Mouse (Mus musculus): ENCODE data around the gene Timm13. TPM values are rescaled to one million over a fixed set of nuclear protein-coding genes. Genes with fewer than 3 reads are reported as not detected.
A peak's percentile ranks its signal among the peaks of the same experiment; 100 is the strongest.

The Timm13 gene
- polyA plus RNA-seq, 1 experiment from 2014 or later = 306 TPM

DNA sequence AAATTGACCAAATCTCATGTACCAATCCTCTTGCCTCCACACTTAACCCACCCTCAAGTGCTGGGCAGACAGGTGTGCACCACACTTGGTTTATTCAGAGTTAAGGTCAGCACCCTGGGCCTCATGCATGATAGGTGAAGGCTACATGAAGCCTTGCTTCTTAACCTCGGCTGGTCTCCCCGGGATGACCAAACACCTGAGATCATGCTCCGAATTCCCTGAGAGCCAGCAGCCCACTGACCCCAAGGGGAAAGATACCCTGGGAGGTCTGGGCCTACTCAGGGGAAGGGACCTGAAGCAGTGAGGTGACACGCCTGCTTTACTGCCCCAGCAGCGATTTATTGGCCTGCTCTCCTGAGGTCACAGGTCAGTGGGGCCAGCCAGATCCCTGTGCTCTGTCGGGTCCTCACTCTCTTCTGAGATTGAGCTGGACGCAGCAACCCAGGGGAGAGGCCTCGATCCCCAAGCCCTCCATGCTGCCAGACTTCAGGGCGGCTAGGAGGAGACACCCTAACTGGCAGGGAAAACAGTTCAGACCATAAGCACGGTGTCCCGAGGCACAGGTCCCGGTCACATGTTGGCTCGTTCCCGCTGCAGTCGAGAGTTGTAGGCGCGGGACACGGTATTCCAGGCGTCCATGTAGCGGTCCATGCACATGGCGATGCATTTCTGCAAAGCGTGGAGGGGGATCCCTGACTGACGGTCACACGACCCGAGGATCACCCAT is 1.0 kb downstream of the Timm13 start:
- Histone ChIP-seq H3K4me3 (peak overlapping the region; percentile 91), H3K9ac (peak overlapping the region; percentile 88), H3K4me1 (peaks cover 22% of the 10 kb centered on the region), H3K9me3 (no peaks in the 10 kb centered on the region), H3K4me2 (replicated peaks) (peak overlapping the region; percentile 97), H3K27me3 (peaks cover 5% of the 10 kb centered on the region; the same call in 1 of the 2 replicates), H3K27ac (no peak overlapping the region), H3K36me3 (peaks cover 51% of the 10 kb centered on the region)
- 10% methylated on average over 25 of the region's 25 CpGs for WGBS
- no peak for ATAC-seq (ENCODE audit: low FRiP score, low read depth)

GRCm38 (mm10) chr10:80899074-80899473 is 1.7 kb downstream of the Timm13 start:
- no peak for ATAC-seq (ENCODE audit: low FRiP score, low read depth)
- Histone ChIP-seq H3K4me2 (replicated peaks) (peak overlapping the region; percentile 97; the same call in 1 of the 2 replicates), H3K4me1 (peaks cover 22% of the 10 kb centered on the region), H3K27me3 (peaks cover 5% of the 10 kb centered on the region; the same call in 1 of the 2 replicates), H3K36me3 (peaks cover 45% of the 10 kb centered on the region), H3K27ac (no peak overlapping the region), H3K9me3 (no peaks in the 10 kb centered on the region), H3K4me3 (peak overlapping the region; percentile 91), H3K9ac (no peak overlapping the region)
- WGBS = 90% methylated on average over 8 of the region's 8 CpGs

GRCm38 (mm10) chr10:80897861-80898510 is 2.8 kb downstream of the Timm13 start:
- peaks cover 22% of the 10 kb centered on the region for H3K4me1 ChIP-seq
- H3K9ac ChIP-seq = peak overlapping the region; percentile 36; the same call in 1 of the 2 replicates
- peak overlapping the region; percentile 32 for H3K4me2 ChIP-seq (replicated peaks)
- peak overlapping the region; percentile 15; the same call in 1 of the 2 replicates for H3K4me3 ChIP-seq
- H3K9me3 ChIP-seq = no peaks in the 10 kb centered on the region
- no peak overlapping the region for H3K27ac ChIP-seq
- peaks cover 34% of the 10 kb centered on the region for H3K36me3 ChIP-seq
- peaks cover 5% of the 10 kb centered on the region; the same call in 1 of the 2 replicates for H3K27me3 ChIP-seq
- ATAC-seq (ENCODE audit: low FRiP score, low read depth) = no peak
- 35% methylated on average over 41 of the region's 41 CpGs for WGBS

GRCm38 (mm10) chr10:80896581-80897485 is 3.9 kb downstream of the Timm13 start:
- H3K27ac ChIP-seq = no peak overlapping the region
- peaks cover 22% of the 10 kb centered on the region for H3K4me1 ChIP-seq
- peaks cover 23% of the 10 kb centered on the region for H3K36me3 ChIP-seq
- H3K4me3 ChIP-seq = no peak overlapping the region
- H3K9me3 ChIP-seq = no peaks in the 10 kb centered on the region
- H3K9ac ChIP-seq = peak overlapping the region; percentile 31; the same call in 1 of the 2 replicates
- H3K27me3 ChIP-seq = peaks cover 5% of the 10 kb centered on the region; the same call in 1 of the 2 replicates
- H3K4me2 ChIP-seq (replicated peaks) = no peak overlapping the region
- ATAC-seq (ENCODE audit: low FRiP score, low read depth) = no peak
- WGBS = 73% methylated on average over 24 of the region's 24 CpGs

- no peak overlapping the region for H3K4me3 ChIP-seq
- peaks cover 18% of the 10 kb centered on the region for H3K4me1 ChIP-seq
- no peak for ATAC-seq (ENCODE audit: low FRiP score, low read depth)
- H3K9ac ChIP-seq = no peak overlapping the region
- WGBS = 81% methylated on average over 6 of the region's 6 CpGs
- peaks cover 5% of the 10 kb centered on the region; the same call in 1 of the 2 replicates for H3K27me3 ChIP-seq
- H3K9me3 ChIP-seq = no peaks in the 10 kb centered on the region
- H3K36me3 ChIP-seq = peaks cover 18% of the 10 kb centered on the region
- H3K27ac ChIP-seq = no peak overlapping the region
- H3K4me2 ChIP-seq (replicated peaks) = no peak overlapping the region
Observed at GRCm38 (mm10) chr10:80895697-80896096, 5.1 kb downstream of the Timm13 start.

DNA sequence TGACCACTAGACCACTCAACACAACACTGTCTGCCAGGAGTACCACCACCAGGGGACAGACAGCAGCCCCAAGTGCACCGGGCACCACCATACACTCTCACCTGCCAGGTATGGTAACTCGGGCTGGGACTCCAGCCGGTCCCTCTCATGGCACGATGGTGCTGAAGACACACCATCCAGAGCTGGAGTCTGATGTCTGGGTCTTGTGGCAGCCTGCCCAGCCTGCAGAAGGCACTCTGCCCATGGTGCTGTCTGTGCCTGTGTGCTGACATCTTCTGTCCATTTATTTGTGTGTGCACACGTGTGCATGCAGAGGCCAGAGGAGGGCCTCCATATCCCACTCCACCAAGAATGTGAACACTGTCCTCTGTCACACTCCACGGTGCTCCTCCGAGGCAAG is 5.7 kb downstream of the Timm13 start:
- Histone ChIP-seq H3K9me3 (no peaks in the 10 kb centered on the region), H3K4me2 (replicated peaks) (no peak overlapping the region), H3K4me1 (peaks cover 18% of the 10 kb centered on the region), H3K9ac (no peak overlapping the region), H3K27ac (no peak overlapping the region), H3K4me3 (no peak overlapping the region), H3K27me3 (peaks cover 9% of the 10 kb centered on the region), H3K36me3 (peaks cover 18% of the 10 kb centered on the region)
- WGBS = 85% methylated on average over 7 of the region's 7 CpGs
- ATAC-seq (ENCODE audit: low FRiP score, low read depth) = no peak

DNA sequence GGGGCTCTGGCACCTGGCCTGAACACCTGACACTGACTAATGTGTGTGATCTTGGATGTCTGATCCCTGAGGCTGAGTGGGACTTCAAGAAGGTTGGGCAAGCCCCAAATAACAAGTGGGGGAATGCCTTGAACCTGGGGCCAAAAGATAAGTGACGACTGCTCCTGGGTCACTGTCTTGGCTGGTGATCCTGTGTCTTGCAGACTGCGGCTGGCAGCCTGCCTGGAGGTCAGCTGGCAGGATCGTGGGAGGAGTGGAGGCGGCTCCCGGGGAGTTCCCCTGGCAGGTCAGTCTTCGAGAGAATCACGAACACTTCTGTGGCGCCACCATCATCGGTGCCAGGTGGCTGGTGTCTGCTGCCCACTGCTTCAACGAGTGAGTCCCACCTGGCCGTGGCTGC is 13.6 kb downstream of the Timm13 start:
- H3K9me3 ChIP-seq = no peaks in the 10 kb centered on the region
- WGBS = 73% methylated on average over 11 of the region's 11 CpGs

DNA sequence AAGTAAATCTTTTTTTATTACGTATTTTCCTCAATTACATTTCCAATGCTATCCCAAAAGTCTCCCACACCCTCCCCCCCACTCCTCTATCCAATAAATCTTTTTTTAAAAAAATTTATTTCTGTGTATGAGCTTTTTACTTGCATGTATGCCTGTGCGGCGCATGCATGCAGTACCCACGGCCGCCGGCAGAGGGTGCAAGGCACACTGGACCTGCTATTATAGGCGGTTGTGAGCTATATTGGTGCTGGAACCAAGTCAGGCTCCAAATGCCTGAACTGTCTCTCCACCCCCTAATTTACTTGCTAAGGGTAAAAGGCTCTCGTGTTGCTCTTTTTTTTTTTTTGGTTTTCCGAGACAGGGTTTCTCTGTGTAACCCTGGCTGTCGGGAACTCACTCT is 19.5 kb downstream of the Timm13 start:
- 29% methylated on average over 10 of the region's 10 CpGs for WGBS
- H3K27me3 ChIP-seq = no peaks in the 10 kb centered on the region; the same call in 1 of the 2 replicates

More for the DNA sequence above, 13.6 kb downstream of the Timm13 start:
- Histone ChIP-seq H3K27me3 (peaks cover 33% of the 10 kb centered on the region), H3K4me3 (no peak overlapping the region), H3K9ac (no peak overlapping the region), H3K36me3 (no peaks in the 10 kb centered on the region), H3K27ac (no peak overlapping the region), H3K4me1 (no peaks in the 10 kb centered on the region), H3K4me2 (replicated peaks) (no peak overlapping the region)
- ATAC-seq (ENCODE audit: low FRiP score, low read depth) = no peak

DNA sequence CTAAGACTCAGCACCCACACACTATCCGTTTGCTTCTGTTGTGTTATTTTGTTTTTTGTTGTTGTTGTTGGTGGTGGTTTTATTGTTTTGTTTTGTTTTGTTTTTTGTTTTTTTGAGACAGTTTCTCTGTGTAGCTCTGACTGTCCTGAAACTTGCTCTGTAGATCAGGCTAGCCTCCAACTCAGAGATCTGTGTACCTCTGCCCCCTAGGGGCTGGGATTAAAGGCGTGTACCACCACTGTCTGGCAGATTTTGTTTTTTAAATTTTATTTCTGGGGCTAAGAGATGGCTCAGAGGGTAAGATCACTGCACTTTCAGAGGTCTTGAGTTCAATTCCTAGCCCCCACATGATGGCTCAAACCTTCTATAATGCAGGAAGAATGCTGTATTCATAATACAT is 19.9 kb downstream of the Timm13 start:
- 70% methylated on average over 2 of the region's 2 CpGs for WGBS
- ATAC-seq (ENCODE audit: low FRiP score, low read depth) = no peak

More for the DNA sequence above, 19.5 kb downstream of the Timm13 start:
- no peak for ATAC-seq (ENCODE audit: low FRiP score, low read depth)
- no peak overlapping the region for H3K4me2 ChIP-seq (replicated peaks)
- H3K9me3 ChIP-seq = no peaks in the 10 kb centered on the region
- H3K27ac ChIP-seq = no peak overlapping the region
- no peak overlapping the region for H3K4me3 ChIP-seq
- no peaks in the 10 kb centered on the region for H3K36me3 ChIP-seq
- no peak overlapping the region for H3K9ac ChIP-seq
- H3K4me1 ChIP-seq = no peaks in the 10 kb centered on the region

DNA sequence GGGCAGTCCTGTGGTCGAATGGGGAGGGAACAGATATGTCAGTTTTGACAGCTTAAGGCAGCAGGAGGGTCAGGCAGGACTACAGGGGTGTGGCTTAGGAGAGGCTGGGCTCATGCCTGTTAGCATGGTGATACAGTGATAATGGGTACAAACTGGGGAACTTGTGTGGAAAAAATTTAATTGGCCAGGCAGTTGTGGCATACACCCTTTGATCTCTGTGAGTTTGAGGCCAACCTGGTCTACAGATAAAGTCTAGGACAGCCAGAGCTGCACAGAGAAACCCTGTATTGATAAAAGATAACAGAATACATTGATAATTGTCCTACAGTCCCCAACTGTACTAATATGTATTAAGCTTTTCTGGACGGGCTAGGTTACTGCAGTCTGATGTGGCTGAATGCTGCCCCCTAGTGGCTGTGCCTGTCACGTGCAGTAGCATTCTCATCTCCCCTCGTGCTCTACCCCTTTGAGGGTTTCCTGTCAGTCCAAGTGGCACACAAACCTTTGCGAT is 20.6 kb downstream of the Timm13 start:
- H3K4me2 ChIP-seq (replicated peaks) = no peak overlapping the region
- no peak overlapping the region for H3K27ac ChIP-seq
- no peaks in the 10 kb centered on the region; the same call in 1 of the 2 replicates for H3K27me3 ChIP-seq
- 17% methylated on average over 5 of the region's 5 CpGs for WGBS
- no peaks in the 10 kb centered on the region for H3K4me1 ChIP-seq
- H3K4me3 ChIP-seq = no peak overlapping the region
- ATAC-seq (ENCODE audit: low FRiP score, low read depth) = no peak
- H3K9ac ChIP-seq = no peak overlapping the region
- H3K9me3 ChIP-seq = no peaks in the 10 kb centered on the region
- no peaks in the 10 kb centered on the region for H3K36me3 ChIP-seq

More for the DNA sequence above, 19.9 kb downstream of the Timm13 start:
- H3K4me2 ChIP-seq (replicated peaks) = no peak overlapping the region
- no peaks in the 10 kb centered on the region for H3K4me1 ChIP-seq
- H3K4me3 ChIP-seq = no peak overlapping the region
- no peaks in the 10 kb centered on the region for H3K9me3 ChIP-seq
- no peaks in the 10 kb centered on the region; the same call in 1 of the 2 replicates for H3K27me3 ChIP-seq
- no peak overlapping the region for H3K9ac ChIP-seq
- no peak overlapping the region for H3K27ac ChIP-seq
- H3K36me3 ChIP-seq = no peaks in the 10 kb centered on the region

GRCm38 (mm10) chr10:80876594-80876993 is 24.2 kb downstream of the Timm13 start:
- no peak overlapping the region for H3K4me3 ChIP-seq
- H3K9ac ChIP-seq = no peak overlapping the region
- WGBS = 27% methylated on average over 3 of the region's 3 CpGs
- no peaks in the 10 kb centered on the region for H3K9me3 ChIP-seq
- H3K4me2 ChIP-seq (replicated peaks) = no peak overlapping the region
- peaks cover 13% of the 10 kb centered on the region for H3K27me3 ChIP-seq
- H3K27ac ChIP-seq = no peak overlapping the region
- H3K36me3 ChIP-seq = no peaks in the 10 kb centered on the region
- H3K4me1 ChIP-seq = no peaks in the 10 kb centered on the region
- no peak for ATAC-seq (ENCODE audit: low FRiP score, low read depth)

Data from limb, embryonic 13.5 days (tissue).